Mouse (Mus musculus) G1E (cell line): ENCODE results near the gene Efcab8.

Experiments
- CTCF ChIP-seq: IDR thresholded peaks from 2 replicates; pipeline ENCODE4 v1.5.1; 2012; ENCODE audit warnings: low read depth, low read length, inconsistent platforms, mixed read lengths
- GATA1 ChIP-seq: IDR thresholded peaks from 2 replicates; pipeline ENCODE4 v1.6.1; 2012; ENCODE audit warnings: borderline replicate concordance, low read length, inconsistent platforms, mixed read lengths
- GATA2 ChIP-seq: IDR thresholded peaks from 2 replicates; pipeline ENCODE4 v1.6.1; 2012; ENCODE audit warnings: low read depth, low read length, inconsistent platforms, borderline replicate concordance
- POLR2AphosphoS5 ChIP-seq: IDR thresholded peaks from 2 replicates; pipeline ENCODE4 v1.6.1; 2012; ENCODE audit warnings: low read depth, low read length, inconsistent platforms; ENCODE audit not compliant: insufficient replicate concordance
- TAL1 ChIP-seq: conservative IDR thresholded peaks from 2 replicates; pipeline ENCODE4 v1.6.1; 2012; ENCODE audit warnings: low read depth, low read length, inconsistent platforms, mixed read lengths

DNA sequence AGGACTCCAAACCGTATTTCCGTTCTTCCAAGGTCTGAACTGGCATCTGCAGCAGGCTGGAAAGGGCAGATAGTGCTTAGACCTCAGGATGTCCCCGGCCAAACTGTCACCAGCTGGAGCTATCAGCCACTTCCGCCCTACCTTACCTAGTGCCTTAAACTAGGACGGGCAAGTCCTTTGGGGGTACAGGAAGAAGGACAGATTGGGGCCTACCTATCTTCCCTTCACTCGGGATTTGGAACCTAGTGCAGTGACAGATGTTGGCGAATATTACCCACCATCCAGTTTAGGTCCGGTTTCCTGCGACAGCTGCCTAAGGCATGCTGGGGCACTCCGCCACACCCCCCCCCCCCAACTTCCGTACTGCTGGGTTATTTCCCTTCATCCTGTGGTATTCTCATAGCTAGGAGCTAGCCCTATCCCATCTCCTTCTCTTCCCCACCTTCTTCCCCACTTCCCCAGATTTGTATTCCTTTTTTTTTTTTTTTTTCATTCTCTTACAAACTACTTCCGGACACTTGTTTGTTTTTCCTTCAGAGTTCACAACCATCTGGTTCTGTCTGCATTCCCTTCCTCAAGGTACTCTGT lies at the start of gene Efcab8:
- TF ChIP-seq CTCF (no peak), GATA1 (no peak), POLR2AphosphoS5 (no peak), TAL1 (no peak), GATA2 (no peak)
